ENCODE assay signal across 18 mouse cellular contexts in genomic region chr4:62477542-62478244, GRCm38 (mm10). TPM values are rescaled to one million over a fixed set of nuclear protein-coding genes. Genes with fewer than 3 reads are reported as not detected.
"Had no signal": no experiment of that assay in that cellular context is flagged by ENCODE, and none has a peak within 500 bp of the region (broad histone marks: within the 10 kb centered on the region; RNA-seq: fewer than 3 reads in every experiment).

No protein-coding gene starts in this region.

- H3K36me3 ChIP-seq: limb, embryonic 12.5 days; liver, embryonic 13.5 days; midbrain, embryonic 10.5 days; neural tube, embryonic 15.5 days had no signal

- H3K27ac ChIP-seq: layer of hippocampus, adult 2 months; limb, embryonic 12.5 days; liver, embryonic 13.5 days; midbrain, embryonic 10.5 days; neural tube, embryonic 15.5 days had no signal

- H3K4me2 ChIP-seq: limb, embryonic 12.5 days; liver, embryonic 13.5 days; neural tube, embryonic 15.5 days had no signal

- ATAC-seq: hindbrain, embryonic 16.5 days; liver, postnatal 0 days had no signal

- H3K9ac ChIP-seq: limb, embryonic 12.5 days; liver, embryonic 13.5 days; liver, postnatal 0 days; neural tube, embryonic 15.5 days had no signal

- DNase-seq: kidney, adult 8-10 months; kidney, postnatal 4 days; liver; liver, embryonic 13.5 days; liver, postnatal 0 days; midbrain, embryonic 14.5 days; thymus, postnatal 4 days had no signal

- H3K9me3 ChIP-seq: limb, embryonic 12.5 days; liver, embryonic 13.5 days; midbrain, embryonic 10.5 days; neural tube, embryonic 15.5 days had no signal

- H3K4me3 ChIP-seq: layer of hippocampus, adult 2 months; limb, embryonic 12.5 days; liver, embryonic 13.5 days; midbrain, embryonic 10.5 days; myocyte; neural tube, embryonic 15.5 days had no signal

RNA-seq across cellular contexts. Expression of gene Wdr31, which starts 7.0 kb away (rescaled TPM):
- total RNA-seq: megakaryocyte, adult 5-6 weeks had no signal

RNA-seq across cellular contexts. Expression of gene Hdhd3, which starts 25.6 kb away (rescaled TPM):
- total RNA-seq: megakaryocyte, adult 5-6 weeks had no signal

RNA-seq across cellular contexts. Expression of gene Rnf183, which starts 42.6 kb away (rescaled TPM):
- total RNA-seq: layer of hippocampus, adult 2 months; layer of hippocampus, postnatal 10 days; left cerebral cortex, postnatal 36 days; megakaryocyte, adult 5-6 weeks had no signal
- polyA plus RNA-seq: intestine, embryonic 14.5 days; limb, embryonic 12.5 days; liver, embryonic 13.5 days; liver, postnatal 0 days; midbrain, embryonic 10.5 days; midbrain, embryonic 14.5 days; myocyte; neural tube, embryonic 11.5 days had no signal
